Mouse (Mus musculus) CD4-positive, CD25-positive, alpha-beta regulatory T cell, adult 4 months (primary cell): ENCODE results near the gene Tcf19. TPM values are rescaled to one million over a fixed set of nuclear protein-coding genes. Genes with fewer than 3 reads are reported as not detected.
A peak's percentile ranks its signal among the peaks of the same experiment; 100 is the strongest.
"Not testable (repeated sequence)": the region's sequence is repeated elsewhere in the genome, so short reads cannot be mapped to it uniquely, and the experiment has no call there.

ENCODE experiments used
- ATAC-seq: one replicate; pipeline ENCODE4 v1.8.0; 2017
- polyA plus RNA-seq, 2 experiments: library from polyadenylated mRNA; unstranded; fragments of 100-300 nt; shearing (Covaris generic); gene quantifications; one replicate each; pipeline ENCODE4 v1.2.1; 2017

The Tcf19 gene
- polyA plus RNA-seq, 2 experiments from 2014 or later: 17.1 to 22.0 TPM

- ATAC-seq: peak; percentile 64
Observed at GRCm38 (mm10) chr17:35469842-35470751, 46.5 kb downstream of the Tcf19 start, which contains the start of gene H2-Q10. H2-Q10 (plus strand) TSS chr17:35470089.

- ATAC-seq: not testable (repeated sequence)
Observed at GRCm38 (mm10) chr17:35468936-35469335, 47.7 kb downstream of the Tcf19 start.

GRCm38 (mm10) chr17:35465651-35466050 is 51.0 kb downstream of the Tcf19 start:
- not testable (repeated sequence) for ATAC-seq

Other genes with a start within 250 kb of the Tcf19 start
- under 1 TPM in 1 of 2 experiments, not detected in 1; 0.13 TPM for gene H2-Q1, start 196.4 kb downstream of the Tcf19 start, polyA plus RNA-seq
- gene H2-Q2, start 174.6 kb downstream of the Tcf19 start, polyA plus RNA-seq: 10 to 100 TPM in 1 of 2 experiments, 1 to 10 TPM in 1; 9.8 to 10.8 TPM
- 10 to 100 TPM; 14.0 to 16.4 TPM for gene H2-Q4, start 137.2 kb downstream of the Tcf19 start, polyA plus RNA-seq
- 100 to 1,000 TPM; 488 to 605 TPM for gene H2-Q6, start 92.0 kb downstream of the Tcf19 start, polyA plus RNA-seq
- 1,000 to 10,000 TPM; 1,046 to 1,058 TPM for gene H2-Q7, start 77.7 kb downstream of the Tcf19 start, polyA plus RNA-seq
- 10 to 100 TPM; 15.0 to 23.6 TPM for gene H2-Q10, start 46.7 kb downstream of the Tcf19 start, polyA plus RNA-seq
- under 1 TPM in 1 of 2 experiments, not detected in 1; 0.31 TPM for gene Pou5f1, start 10.8 kb downstream of the Tcf19 start, polyA plus RNA-seq
- gene Cchcr1, start 276 bp upstream of the Tcf19 start, polyA plus RNA-seq: 1 to 10 TPM; 5.5 to 7.6 TPM
- gene Psors1c2, start 16.4 kb upstream of the Tcf19 start, polyA plus RNA-seq: under 1 TPM in 1 of 2 experiments, not detected in 1; 0.65 TPM
- gene Cdsn, start 35.3 kb upstream of the Tcf19 start, polyA plus RNA-seq: not detected
- not detected for gene 2300002M23Rik, start 50.6 kb upstream of the Tcf19 start, polyA plus RNA-seq
- gene Sfta2, start 84.7 kb upstream of the Tcf19 start, polyA plus RNA-seq: not detected
- not detected for gene Gm9573, start 109.8 kb upstream of the Tcf19 start, polyA plus RNA-seq
- gene Mucl3, start 126.9 kb upstream of the Tcf19 start, polyA plus RNA-seq: under 1 TPM; 0.16 to 0.46 TPM
- 10 to 100 TPM; 11.1 to 15.2 TPM for gene Vars2, start 150.8 kb upstream of the Tcf19 start, polyA plus RNA-seq
- 10 to 100 TPM; 28.3 to 37.7 TPM for gene Gtf2h4, start 156.9 kb upstream of the Tcf19 start, polyA plus RNA-seq
- gene Ddr1, start 187.8 kb upstream of the Tcf19 start, polyA plus RNA-seq: under 1 TPM; 0.65 TPM